In the genomic region with DNA sequence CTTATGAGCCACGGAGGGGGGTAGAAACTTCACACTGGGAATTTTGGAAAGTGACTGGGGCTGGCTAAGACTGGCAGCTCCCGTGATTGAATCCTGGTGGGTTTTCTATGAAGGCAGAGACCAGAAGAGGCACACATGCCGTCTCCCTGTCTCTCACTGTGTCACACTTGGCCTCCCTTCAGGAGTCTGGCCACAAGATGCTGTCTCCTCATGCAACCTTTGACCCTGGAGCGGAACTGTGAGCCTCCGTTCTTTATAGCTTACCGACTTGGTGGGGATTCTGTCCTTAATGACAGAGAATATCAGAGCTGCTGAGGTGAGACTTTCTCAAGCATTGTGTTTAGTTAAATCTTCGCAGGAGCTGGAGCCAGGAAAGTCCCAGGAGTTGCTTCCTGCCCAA, we compare ENCODE assay signal across 10 mouse cellular contexts.
"Had no signal": no experiment of that assay in that cellular context is flagged by ENCODE, and none has a peak within 500 bp of the region (broad histone marks: within the 10 kb centered on the region; RNA-seq: fewer than 3 reads in every experiment).

No protein-coding gene starts in this region.

- H3K36me3 ChIP-seq: limb, embryonic 12.5 days; midbrain, embryonic 13.5 days had no signal

- DNase-seq: lung, adult 18-20 months; lung, postnatal 36 days; right cerebral cortex, adult 18-20 months; right cerebral cortex, postnatal 25 days; thymus, postnatal 4 days had no signal

- H3K27ac ChIP-seq: limb, embryonic 12.5 days; liver, embryonic 14.5 days; midbrain, embryonic 13.5 days had no signal

- H3K4me1 ChIP-seq: midbrain, embryonic 13.5 days had no signal

- H3K9me3 ChIP-seq: limb, embryonic 12.5 days; midbrain, embryonic 13.5 days had no signal

- H3K4me3 ChIP-seq: limb, embryonic 12.5 days; midbrain, embryonic 13.5 days had no signal

- ATAC-seq: inflammation-experienced regulatory T-cells, adult 6 months; intestine, postnatal 0 days; midbrain, embryonic 13.5 days had no signal

- H3K9ac ChIP-seq: limb, embryonic 12.5 days; liver, embryonic 14.5 days; midbrain, embryonic 13.5 days had no signal

- H3K4me2 ChIP-seq: limb, embryonic 12.5 days; midbrain, embryonic 13.5 days had no signal

- H3K27me3 ChIP-seq: limb, embryonic 12.5 days; midbrain, embryonic 13.5 days had no signal
